Mouse (Mus musculus): Measurements from ENCODE around the gene Tob2. TPM values are rescaled to one million over a fixed set of nuclear protein-coding genes. Genes with fewer than 3 reads are reported as not detected.

Gene Tob2
- polyA plus RNA-seq, 1 experiment: 37.9 TPM

DNA sequence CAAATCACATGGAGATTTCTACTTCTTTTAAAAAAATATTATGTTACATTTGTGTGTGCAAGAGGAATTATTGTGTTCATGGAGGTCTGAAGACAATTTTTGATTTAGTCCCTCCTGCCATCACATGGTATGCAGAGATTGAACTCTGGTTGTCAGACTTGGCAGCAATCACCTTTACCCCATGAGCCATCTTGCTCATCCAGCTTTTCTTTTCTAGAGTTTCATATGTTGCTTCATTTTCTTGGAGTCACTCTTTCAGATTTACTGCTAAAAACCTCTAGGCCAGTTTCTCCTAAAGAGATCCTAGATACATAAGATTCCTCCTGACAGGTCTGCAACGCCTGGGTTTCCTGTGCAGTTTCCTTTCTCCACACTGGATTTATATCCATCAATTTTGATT is 49.0 kb downstream of the Tob2 start:
- Histone ChIP-seq H3K27me3 (ENCODE audit: control insufficient read depth, insufficient read depth, insufficient read length) (no peaks in the 10 kb centered on the region), H3ac (ENCODE audit: control insufficient read depth, insufficient read length) (no peak overlapping the region), H3K79me2 (ENCODE audit: control insufficient read depth, insufficient read depth) (peaks cover 26% of the 10 kb centered on the region), H3K4me2 (ENCODE audit: low read depth) (peak overlapping the region; percentile 98), H3K36me3 (ENCODE audit: control insufficient read depth, insufficient read depth) (no peaks in the 10 kb centered on the region), H3K4me3 (peak overlapping the region; percentile 44)
- TF ChIP-seq E2F4 (IDR thresholded peaks at IDR 0.05; ENCODE audit: insufficient read depth): no peak
- no peak for TF ChIP-seq MYOD1 (IDR thresholded peaks at IDR 0.05; ENCODE audit: control insufficient read depth in 1 of 3, insufficient read length in 2 of 3, low read depth in 2 of 3)

DNA sequence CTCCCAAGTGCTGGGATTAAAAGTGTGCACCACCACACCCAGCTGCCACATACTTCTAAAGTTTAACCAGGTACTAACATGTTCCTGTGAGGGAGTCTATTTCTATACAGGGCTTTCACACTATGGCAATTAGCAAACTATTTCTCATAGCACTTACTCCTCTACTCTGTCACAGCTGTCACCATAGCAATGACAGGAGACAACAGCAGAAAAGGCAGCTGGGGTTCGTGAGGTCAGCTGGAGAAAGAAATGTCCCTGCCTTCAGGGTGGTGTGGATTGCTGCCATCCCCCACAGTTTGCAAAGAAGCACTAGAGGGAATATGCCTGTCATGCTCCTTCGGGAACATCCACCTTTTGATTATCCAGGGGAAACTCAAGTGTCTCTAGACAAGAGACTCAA is 49.8 kb downstream of the Tob2 start:
- no peak overlapping the region for H3ac ChIP-seq (ENCODE audit: control insufficient read depth, insufficient read length)
- no peaks in the 10 kb centered on the region for H3K36me3 ChIP-seq (ENCODE audit: control insufficient read depth, insufficient read depth)
- no peak overlapping the region for H3K4me3 ChIP-seq
- H3K79me2 ChIP-seq (ENCODE audit: control insufficient read depth, insufficient read depth): peaks cover 19% of the 10 kb centered on the region
- H3K4me2 ChIP-seq (ENCODE audit: low read depth): no peak overlapping the region
- H3K27me3 ChIP-seq (ENCODE audit: control insufficient read depth, insufficient read depth, insufficient read length): no peaks in the 10 kb centered on the region
- TF ChIP-seq MYOD1 (IDR thresholded peaks at IDR 0.05; ENCODE audit: control insufficient read depth in 1 of 3, insufficient read length in 2 of 3, low read depth in 2 of 3) (peak in 2 of 3 experiments; percentile 29 to 52), TCF3 (IDR thresholded peaks at IDR 0.05; ENCODE audit: insufficient read length, low read depth) (no peak), POLR2AphosphoS2 (IDR thresholded peaks at IDR 0.05; ENCODE audit: insufficient read length, low read depth) (no peak), MYOG (IDR thresholded peaks at IDR 0.05; ENCODE audit: control insufficient read depth in 1 of 3, insufficient read depth in 1 of 3, insufficient read length in 2 of 3, low read depth in 2 of 3) (peak in 2 of 3 experiments; percentile 6 to 67), E2F4 (IDR thresholded peaks at IDR 0.05; ENCODE audit: insufficient read depth) (no peak)

DNA sequence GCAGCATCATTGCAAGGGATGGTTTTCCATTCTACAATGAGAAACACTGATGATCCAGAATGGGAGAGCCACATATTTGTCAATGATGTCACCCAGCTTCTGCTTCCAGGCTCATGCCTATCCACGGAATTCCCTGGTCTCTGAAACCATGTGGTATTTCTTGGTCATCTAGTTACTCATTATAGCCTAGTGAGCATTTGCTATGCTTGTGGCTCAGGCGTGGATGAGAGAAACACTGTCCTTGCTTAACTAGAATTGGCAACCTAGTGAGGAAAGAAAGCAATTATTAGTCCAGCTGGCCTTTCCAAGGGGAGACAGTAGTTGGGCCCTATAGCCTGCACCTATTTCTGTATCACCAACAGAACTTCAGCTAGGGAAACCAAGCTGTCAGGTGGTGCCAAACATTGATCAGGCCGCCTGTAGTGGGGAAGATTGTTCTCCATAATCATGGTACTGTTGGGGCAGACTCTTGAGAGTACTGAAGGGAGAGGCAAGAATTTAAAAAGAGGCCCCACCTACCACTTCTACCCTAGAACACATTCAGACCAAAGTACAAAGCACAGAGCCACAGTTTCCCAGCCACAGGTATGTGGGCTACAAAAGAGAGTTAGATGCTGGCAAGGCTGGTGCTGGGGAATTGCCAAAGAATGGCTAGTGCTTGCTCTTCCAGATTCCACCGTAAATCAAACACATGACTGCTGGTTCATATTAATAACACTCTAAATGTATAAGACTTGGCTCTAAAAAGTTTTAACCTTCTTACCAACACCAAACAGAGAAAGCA is 51.8 kb downstream of the Tob2 start:
- TF ChIP-seq TCF12 (IDR thresholded peaks at IDR 0.05; ENCODE audit: insufficient read depth, poor library complexity, severe bottlenecking): no peak
- peaks cover under 1% of the 10 kb centered on the region for H3K79me2 ChIP-seq (ENCODE audit: control insufficient read depth, insufficient read depth)

GRCm38 (mm10) chr15:81805624-81806023 is 53.0 kb downstream of the Tob2 start:
- no peak for TF ChIP-seq TCF12 (IDR thresholded peaks at IDR 0.05; ENCODE audit: insufficient read depth, poor library complexity, severe bottlenecking)
- TF ChIP-seq USF1 (IDR thresholded peaks at IDR 0.05; ENCODE audit: low read depth): no peak
- TF ChIP-seq E2F4 (IDR thresholded peaks at IDR 0.05; ENCODE audit: insufficient read depth): no peak
- no peak for TF ChIP-seq MYOG (IDR thresholded peaks at IDR 0.05; ENCODE audit: control insufficient read depth in 1 of 3, insufficient read depth in 1 of 3, insufficient read length in 2 of 3, low read depth in 2 of 3)
- TF ChIP-seq CEBPB (IDR thresholded peaks at IDR 0.05; ENCODE audit: insufficient read depth, poor library complexity, severe bottlenecking): no peak
- no peak for TF ChIP-seq POLR2AphosphoS2 (IDR thresholded peaks at IDR 0.05; ENCODE audit: insufficient read length, low read depth)
- no peak for TF ChIP-seq SRF (IDR thresholded peaks at IDR 0.05; ENCODE audit: control insufficient read depth, insufficient read length, low read depth)
- H3K4me2 ChIP-seq (ENCODE audit: low read depth): no peak overlapping the region
- H3K4me3 ChIP-seq: no peak overlapping the region
- no peaks in the 10 kb centered on the region for H3K36me3 ChIP-seq (ENCODE audit: control insufficient read depth, insufficient read depth)
- H3K79me2 ChIP-seq (ENCODE audit: control insufficient read depth, insufficient read depth): no peaks in the 10 kb centered on the region
- H3K27me3 ChIP-seq (ENCODE audit: control insufficient read depth, insufficient read depth, insufficient read length): no peaks in the 10 kb centered on the region
- no peak overlapping the region for H3ac ChIP-seq (ENCODE audit: control insufficient read depth, insufficient read length)

More for the DNA sequence above, 51.8 kb downstream of the Tob2 start:
- Histone ChIP-seq H3K4me2 (ENCODE audit: low read depth) (no peak overlapping the region), H3ac (ENCODE audit: control insufficient read depth, insufficient read length) (no peak overlapping the region), H3K27me3 (ENCODE audit: control insufficient read depth, insufficient read depth, insufficient read length) (no peaks in the 10 kb centered on the region), H3K4me3 (no peak overlapping the region), H3K36me3 (ENCODE audit: control insufficient read depth, insufficient read depth) (no peaks in the 10 kb centered on the region)

DNA sequence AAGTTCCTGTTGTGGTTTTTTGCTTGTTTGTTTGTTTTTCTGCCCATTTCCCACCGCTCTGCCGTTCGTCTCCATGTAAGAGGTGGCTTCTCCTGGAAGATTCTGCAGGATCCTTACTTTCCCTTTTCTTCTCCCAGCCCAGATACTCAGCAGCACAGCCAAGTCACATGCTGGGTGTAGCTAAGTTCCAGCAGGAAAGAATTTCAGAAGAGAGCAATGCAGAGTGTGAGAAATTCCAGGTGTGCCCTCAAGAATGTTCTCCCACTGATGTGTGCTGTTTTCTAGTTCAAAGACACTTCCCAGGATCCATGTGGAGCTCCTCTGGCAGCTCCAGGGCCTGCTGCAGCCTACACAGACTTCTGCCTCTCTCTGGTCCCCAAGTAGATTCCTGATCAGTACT is 53.7 kb downstream of the Tob2 start:
- no peaks in the 10 kb centered on the region for H3K36me3 ChIP-seq (ENCODE audit: control insufficient read depth, insufficient read depth)
- no peak overlapping the region for H3K4me3 ChIP-seq
- no peaks in the 10 kb centered on the region for H3K27me3 ChIP-seq (ENCODE audit: control insufficient read depth, insufficient read depth, insufficient read length)
- no peaks in the 10 kb centered on the region for H3K79me2 ChIP-seq (ENCODE audit: control insufficient read depth, insufficient read depth)
- H3K4me2 ChIP-seq (ENCODE audit: low read depth): no peak overlapping the region
- no peak overlapping the region for H3ac ChIP-seq (ENCODE audit: control insufficient read depth, insufficient read length)
- TF ChIP-seq POLR2A (IDR thresholded peaks at IDR 0.05; ENCODE audit: insufficient read length, low read depth): no peak
- no peak for TF ChIP-seq E2F4 (IDR thresholded peaks at IDR 0.05; ENCODE audit: insufficient read depth)
- TF ChIP-seq CEBPB (IDR thresholded peaks at IDR 0.05; ENCODE audit: insufficient read depth, poor library complexity, severe bottlenecking): no peak
- peak; percentile 7 for TF ChIP-seq USF1 (IDR thresholded peaks at IDR 0.05; ENCODE audit: low read depth)
- TF ChIP-seq MAX (IDR thresholded peaks at IDR 0.05; ENCODE audit: low read depth): no peak
- TF ChIP-seq SRF (IDR thresholded peaks at IDR 0.05; ENCODE audit: control insufficient read depth, insufficient read length, low read depth): no peak
- TF ChIP-seq MYOD1 (IDR thresholded peaks at IDR 0.05; ENCODE audit: control insufficient read depth in 1 of 3, insufficient read length in 2 of 3, low read depth in 2 of 3): no peak
- no peak for TF ChIP-seq TCF3 (IDR thresholded peaks at IDR 0.05; ENCODE audit: insufficient read length, low read depth)

DNA sequence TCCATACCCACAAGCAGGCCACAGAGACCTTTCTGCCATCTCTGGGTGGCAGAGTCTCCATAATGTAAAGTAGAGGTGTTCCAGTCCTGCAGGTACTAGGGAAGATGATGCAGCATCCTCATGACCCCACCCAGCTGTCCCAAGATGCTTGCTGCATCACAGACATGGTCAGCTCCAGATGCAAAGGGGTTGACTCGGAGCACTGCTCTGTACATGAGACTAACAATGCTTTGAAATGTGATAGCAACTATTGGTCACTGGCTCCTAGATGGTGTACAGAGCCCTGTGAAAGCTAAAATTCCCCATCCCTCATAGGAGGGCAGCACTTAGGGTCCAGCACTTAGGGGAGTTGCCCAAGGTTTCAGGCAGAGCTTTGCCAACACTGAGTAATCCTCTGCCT is 54.4 kb downstream of the Tob2 start:
- Histone ChIP-seq H3K36me3 (ENCODE audit: control insufficient read depth, insufficient read depth) (no peaks in the 10 kb centered on the region), H3K27me3 (ENCODE audit: control insufficient read depth, insufficient read depth, insufficient read length) (no peaks in the 10 kb centered on the region), H3K79me2 (ENCODE audit: control insufficient read depth, insufficient read depth) (no peaks in the 10 kb centered on the region), H3ac (ENCODE audit: control insufficient read depth, insufficient read length) (no peak overlapping the region), H3K4me3 (no peak overlapping the region), H3K4me2 (ENCODE audit: low read depth) (no peak overlapping the region)
- no peak for TF ChIP-seq SRF (IDR thresholded peaks at IDR 0.05; ENCODE audit: control insufficient read depth, insufficient read length, low read depth)
- no peak for TF ChIP-seq MAX (IDR thresholded peaks at IDR 0.05; ENCODE audit: low read depth)
- TF ChIP-seq USF1 (IDR thresholded peaks at IDR 0.05; ENCODE audit: low read depth): no peak
- no peak for TF ChIP-seq REST (IDR thresholded peaks at IDR 0.05; ENCODE audit: insufficient read depth, insufficient read length)
- TF ChIP-seq MYOG (IDR thresholded peaks at IDR 0.05; ENCODE audit: control insufficient read depth in 1 of 3, insufficient read depth in 1 of 3, insufficient read length in 2 of 3, low read depth in 2 of 3): no peak
- no peak for TF ChIP-seq POLR2AphosphoS2 (IDR thresholded peaks at IDR 0.05; ENCODE audit: insufficient read length, low read depth)
- no peak for TF ChIP-seq TCF3 (IDR thresholded peaks at IDR 0.05; ENCODE audit: insufficient read length, low read depth)
- no peak for TF ChIP-seq TCF12 (IDR thresholded peaks at IDR 0.05; ENCODE audit: insufficient read depth, poor library complexity, severe bottlenecking)
- TF ChIP-seq CEBPB (IDR thresholded peaks at IDR 0.05; ENCODE audit: insufficient read depth, poor library complexity, severe bottlenecking): no peak
- TF ChIP-seq POLR2A (IDR thresholded peaks at IDR 0.05; ENCODE audit: insufficient read length, low read depth): no peak
- no peak for TF ChIP-seq MYOD1 (IDR thresholded peaks at IDR 0.05; ENCODE audit: control insufficient read depth in 1 of 3, insufficient read length in 2 of 3, low read depth in 2 of 3)
- no peak for TF ChIP-seq E2F4 (IDR thresholded peaks at IDR 0.05; ENCODE audit: insufficient read depth)
